ENCODE assay signal across 31 mouse cellular contexts in genomic region chr14:74558359-74558758, GRCm38 (mm10).
DNase-seq lines count a peak whose midpoint lies in the region; ATAC-seq and TF ChIP-seq lines count a peak whose summit lies in the region.
"Had no signal": no experiment of that assay in that cellular context is flagged by ENCODE, and none has a peak within 500 bp of the region (broad histone marks: within the 10 kb centered on the region; RNA-seq: fewer than 3 reads in every experiment).

No protein-coding gene starts in this region.

- no peak for TF ChIP-seq POLR2A in cerebellum, adult 2 months (IDR thresholded peaks at IDR 0.05; ENCODE audit: borderline replicate concordance, insufficient read depth, low read length)

- TF ChIP-seq CTCF in Patski (IDR thresholded peaks at IDR 0.05) = no peak
- TF ChIP-seq CTCF in cerebellum, adult 2 months (IDR thresholded peaks at IDR 0.05; ENCODE audit: borderline replicate concordance, insufficient read depth, low read depth, low read length) = no peak

- H3K4me1 ChIP-seq in cerebellum, adult 2 months (ENCODE audit: control insufficient read depth, insufficient read depth, low read length) = no peaks in the 10 kb centered on the region
- H3K4me1 ChIP-seq: embryonic facial prominence, embryonic 12.5 days; forebrain, embryonic 10.5 days; hindbrain, embryonic 12.5 days; intestine, embryonic 15.5 days; midbrain, embryonic 15.5 days; stomach, embryonic 15.5 days had no signal

- peak; percentile 30 for DNase-seq in 3T3-L1 (ENCODE audit: low read depth, low spot score)
- peak; percentile 10 for DNase-seq in Patski (ENCODE audit: low read depth, low spot score)
- peak; percentile 58 for DNase-seq in adrenal gland, postnatal 10 days
- DNase-seq in brain, adult 2 months (ENCODE audit: low read depth, low spot score) = peak; percentile 26
- DNase-seq in layer of hippocampus, adult 11-12 months (ENCODE audit: low spot score) = no peak
- DNase-seq in cerebellum, adult 2 months = no peak
- no peak for DNase-seq in testis, postnatal 10 days (ENCODE audit: low spot score)
- DNase-seq: B cell, adult 2 months; cerebellum, adult 9-11 months; embryo, embryonic 11 days; gastrocnemius, adult 2 months; gastrocnemius, postnatal 36 days; heart, adult 18-20 months; heart, postnatal 36 days; kidney, adult 8-10 months; kidney, postnatal 14 days; liver; lung, embryonic 14.5 days; lung, postnatal 14 days; right cerebral cortex, postnatal 14 days; thymus, adult 18-20 months; thymus, postnatal 25 days had no signal

- CTCF ChIA-PET in Patski (lab: Charles Lee) = no interaction called here

- in situ Hi-C loops in Patski (cut with MboI; ENCODE audit: low pct_unique_long_range_greater_than_20kb) = no loop called here

- no peak overlapping the region for H3K4me3 ChIP-seq in cerebellum, adult 2 months (replicated peaks; ENCODE audit: insufficient read depth, low read depth, low read length)
- H3K4me3 ChIP-seq: embryonic facial prominence, embryonic 12.5 days; forebrain, embryonic 10.5 days; gastrocnemius, adult 2 months; hindbrain, embryonic 12.5 days; intestine, embryonic 15.5 days; midbrain, embryonic 15.5 days; stomach, embryonic 15.5 days had no signal

- POLR2A ChIA-PET in Patski (lab: Charles Lee) = no interaction called here

- peak; percentile 98 for ATAC-seq in Patski
- ATAC-seq: forebrain, embryonic 16.5 days; hindbrain, postnatal 0 days; intestine, embryonic 15.5 days; midbrain, embryonic 15.5 days had no signal

- H3K27me3 ChIP-seq in Patski = no peaks in the 10 kb centered on the region
- H3K27me3 ChIP-seq in cerebellum, adult 2 months (ENCODE audit: control insufficient read depth, insufficient read depth, low read length) = no peaks in the 10 kb centered on the region
- H3K27me3 ChIP-seq: embryonic facial prominence, embryonic 12.5 days; hindbrain, embryonic 12.5 days; intestine, embryonic 15.5 days; midbrain, embryonic 15.5 days; stomach, embryonic 15.5 days had no signal

- no peak overlapping the region for H3K27ac ChIP-seq in cerebellum, adult 2 months (ENCODE audit: insufficient read depth, low read length)
- H3K27ac ChIP-seq: embryonic facial prominence, embryonic 12.5 days; forebrain, embryonic 10.5 days; gastrocnemius, adult 2 months; hindbrain, embryonic 12.5 days; hindbrain, postnatal 0 days; intestine, embryonic 15.5 days; liver, embryonic 14.5 days; midbrain, embryonic 15.5 days; stomach, embryonic 15.5 days had no signal

- 44% methylated on average over 5 of the region's 5 CpGs for WGBS in cerebellum, adult 2 months

Comparison
In these comparisons a context has a peak if more than half of its experiments do, and no peak if none do; other contexts are left out.
1. DNase-seq: peak in 3T3-L1 (single experiment), Patski (single experiment), adrenal gland, postnatal 10 days (single experiment) and brain, adult 2 months (single experiment); none in layer of hippocampus, adult 11-12 months (single experiment), cerebellum, adult 2 months (0 of 2) and testis, postnatal 10 days (single experiment).